Mouse (Mus musculus) adipocyte (in vitro differentiated cells): ENCODE measurements around the gene Mecr.
"Not testable (repeated sequence)": the region's sequence is repeated elsewhere in the genome, so short reads cannot be mapped to it uniquely, and the experiment has no call there.

ENCODE experiments used
- DNase-seq: peaks from one replicate; pipeline ENCODE4 v3.0.0-alpha.2; 2016; ENCODE audit warnings: low spot score

Mecr gene

GRCm38 (mm10) chr4:131843290-131843743 lies at the start of gene Mecr:
Gene Mecr (plus strand): TSS chr4:131843470.
- peak; percentile 84 for DNase-seq

DNA sequence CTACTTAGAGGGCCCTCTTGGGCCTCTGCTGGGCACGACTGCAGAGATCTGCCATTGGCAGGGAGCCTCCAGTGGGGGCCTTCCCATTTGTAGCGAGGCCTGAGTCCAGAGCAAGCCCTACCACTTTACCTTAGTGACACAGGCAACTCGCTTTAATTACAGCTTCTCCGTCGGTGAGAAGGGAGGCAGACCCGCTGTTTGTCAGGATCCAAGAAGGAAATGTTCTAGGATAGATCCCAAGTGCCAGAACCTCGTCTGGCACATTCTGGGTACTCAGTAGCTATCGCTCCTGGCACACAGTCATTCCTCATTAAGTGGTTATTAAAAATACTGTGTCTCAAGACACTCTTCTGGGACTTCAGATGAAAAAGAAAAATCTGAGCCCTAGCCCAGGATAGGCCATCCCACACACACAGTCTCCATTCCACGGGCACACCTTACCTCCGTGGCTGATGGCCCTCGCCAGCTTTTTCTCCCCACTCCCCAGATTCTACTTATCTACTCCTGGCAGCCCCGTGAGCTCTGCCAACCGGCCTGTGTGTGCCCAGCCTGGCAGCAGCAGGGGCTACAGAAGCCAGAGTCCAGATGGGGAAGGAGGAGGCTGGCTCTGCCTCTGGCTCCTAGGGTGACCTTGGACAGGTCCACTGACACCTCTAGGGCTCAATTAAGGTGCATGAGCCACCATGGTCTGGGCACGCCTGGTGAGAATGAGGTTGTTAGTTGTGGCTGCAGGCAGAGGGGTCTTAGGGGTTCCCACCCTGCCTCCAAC lies 46.8 kb upstream of the Mecr start:
- DNase-seq, result no peak

- peak; percentile 8 for DNase-seq
These were observed 45.8 kb upstream of the Mecr start for GRCm38 (mm10) chr4:131797483-131797882.

DNA sequence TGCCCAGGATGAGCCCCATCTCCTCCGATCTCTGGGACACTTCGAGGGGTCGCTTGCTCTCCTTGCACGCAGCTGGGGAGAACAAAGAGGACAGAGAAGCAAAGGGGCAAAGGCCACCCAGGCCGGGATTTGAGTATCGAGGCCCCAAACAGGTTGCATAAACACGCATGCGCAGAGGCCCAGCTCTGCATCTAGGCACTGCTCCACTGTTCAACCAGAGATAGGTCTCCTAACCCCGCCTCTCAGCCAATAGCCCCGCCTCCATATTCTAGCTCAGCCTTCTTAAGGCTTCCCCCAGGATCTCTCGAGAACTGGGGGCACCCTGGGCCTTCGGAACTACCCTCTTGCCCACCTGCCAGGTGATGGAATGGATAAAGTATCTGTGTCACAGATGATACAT lies 45.4 kb upstream of the Mecr start:
- no peak for DNase-seq

DNA sequence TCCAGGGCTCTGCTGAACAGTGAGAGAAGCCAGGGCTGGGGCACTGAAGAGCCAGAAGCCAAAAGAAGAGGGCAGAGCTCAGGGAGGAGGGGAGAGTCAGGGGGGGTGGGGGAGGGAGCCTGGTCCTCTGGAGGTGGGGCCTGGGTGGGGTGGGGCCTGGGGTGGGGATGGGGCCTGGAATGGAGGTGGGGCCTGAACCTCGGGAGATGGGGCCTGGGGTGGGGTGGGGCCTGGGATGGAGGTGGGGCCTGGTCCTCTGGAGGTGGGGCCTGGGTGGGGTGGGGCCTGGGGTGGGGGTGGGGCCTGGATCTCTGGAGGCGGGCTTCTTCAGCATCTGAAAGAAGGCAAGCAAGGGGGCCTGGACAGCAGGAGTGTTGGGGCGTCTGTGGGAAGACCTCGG lies 44.3 kb upstream of the Mecr start:
- no peak for DNase-seq

- no peak for DNase-seq
These were observed 39.4 kb upstream of the Mecr start for GRCm38 (mm10) chr4:131803846-131804245.

- DNase-seq, result not testable (repeated sequence)
These were observed 38.5 kb upstream of the Mecr start for GRCm38 (mm10) chr4:131804732-131805131.

DNA sequence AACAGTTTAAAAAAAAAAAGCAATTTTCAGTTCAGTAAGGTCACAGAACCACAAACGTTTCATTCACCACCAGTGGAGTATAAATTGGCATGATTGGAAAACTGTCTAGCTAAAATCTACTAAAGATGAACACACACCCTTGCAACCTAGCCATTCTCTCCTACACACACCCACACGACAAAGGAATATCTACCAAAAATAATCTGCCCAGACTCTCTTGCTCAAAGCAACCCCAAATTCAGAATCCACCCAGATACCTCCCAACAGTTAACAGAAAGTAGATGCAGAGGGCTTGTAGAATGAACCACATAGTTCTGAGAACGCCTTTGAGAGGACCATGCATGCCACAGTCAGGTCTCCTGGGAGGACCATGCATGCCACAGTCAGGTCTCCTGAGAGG lies 38.0 kb upstream of the Mecr start:
- DNase-seq, result no peak

DNA sequence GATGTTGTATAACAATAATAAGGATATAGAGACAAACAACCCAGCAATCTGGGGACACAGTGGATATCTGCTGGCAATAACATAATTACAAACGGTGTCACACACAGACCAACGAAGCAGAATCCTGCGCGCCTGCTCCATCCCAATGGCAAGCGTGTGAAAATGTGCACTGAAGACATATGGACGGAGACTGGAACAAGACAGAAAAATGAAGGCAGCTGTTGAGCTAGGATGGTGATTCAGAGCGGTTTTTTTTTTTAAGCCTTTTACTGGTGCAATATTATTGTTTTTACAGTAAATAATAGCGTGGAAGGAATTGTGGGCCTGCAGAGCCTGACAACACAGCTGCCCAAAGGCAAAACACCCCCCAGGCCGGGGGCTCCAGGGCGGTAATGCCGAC lies 30.8 kb upstream of the Mecr start:
- DNase-seq, result no peak

GRCm38 (mm10) chr4:131813798-131814197 lies 29.5 kb upstream of the Mecr start:
- DNase-seq, result no peak

- DNase-seq, result no peak
These were observed 28.4 kb upstream of the Mecr start for GRCm38 (mm10) chr4:131814869-131815268.

GRCm38 (mm10) chr4:131815774-131816173 lies 27.5 kb upstream of the Mecr start:
- no peak for DNase-seq

- DNase-seq, result no peak
These were observed 24.3 kb upstream of the Mecr start for GRCm38 (mm10) chr4:131818926-131819325.

GRCm38 (mm10) chr4:131821161-131821731 lies 22.0 kb upstream of the Mecr start:
- DNase-seq, result no peak

GRCm38 (mm10) chr4:131822583-131822982 lies 20.7 kb upstream of the Mecr start:
- DNase-seq, result no peak

DNA sequence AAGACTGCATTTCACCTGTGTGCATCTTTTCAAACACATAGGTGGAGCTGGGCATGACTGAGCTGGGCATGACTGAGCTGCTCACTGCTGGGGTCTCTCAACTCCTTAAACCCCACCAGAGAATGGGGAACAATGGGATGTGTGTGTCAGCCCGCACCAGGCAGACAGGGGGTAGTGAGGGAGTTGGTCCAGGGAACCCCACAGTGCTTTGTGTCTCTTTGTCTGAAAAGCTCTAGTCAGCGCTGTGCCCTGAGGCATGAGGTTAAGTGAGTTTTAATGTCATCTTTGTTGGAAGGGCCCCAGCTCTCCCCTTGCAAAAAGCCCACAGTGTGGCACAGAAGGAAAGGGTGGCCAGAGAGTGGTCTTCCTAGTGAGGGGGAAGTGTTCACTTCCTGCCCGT lies 18.3 kb upstream of the Mecr start:
- DNase-seq, result no peak

GRCm38 (mm10) chr4:131825830-131826229 lies 17.4 kb upstream of the Mecr start:
- DNase-seq, result no peak

GRCm38 (mm10) chr4:131826905-131827304 lies 16.4 kb upstream of the Mecr start:
- no peak for DNase-seq

DNA sequence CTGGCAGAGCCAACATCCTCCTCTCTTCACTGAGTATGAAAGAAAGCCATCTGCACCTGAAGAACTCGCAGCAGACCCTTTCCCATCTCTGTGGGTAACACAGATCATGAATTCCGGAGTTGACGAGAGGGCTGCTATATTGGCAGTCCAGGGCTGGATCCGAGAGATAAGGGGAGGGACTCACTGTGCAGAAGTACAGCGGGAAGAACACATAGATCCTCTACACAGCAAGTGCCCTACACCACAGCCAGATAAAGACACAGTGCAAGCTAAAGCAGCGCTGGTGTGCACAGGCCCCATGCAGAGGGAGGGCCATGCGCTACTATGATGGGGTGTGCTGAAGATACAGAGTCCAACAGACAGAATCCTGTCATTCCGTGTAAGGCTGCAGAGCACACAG lies 14.1 kb upstream of the Mecr start:
- DNase-seq, result no peak

DNA sequence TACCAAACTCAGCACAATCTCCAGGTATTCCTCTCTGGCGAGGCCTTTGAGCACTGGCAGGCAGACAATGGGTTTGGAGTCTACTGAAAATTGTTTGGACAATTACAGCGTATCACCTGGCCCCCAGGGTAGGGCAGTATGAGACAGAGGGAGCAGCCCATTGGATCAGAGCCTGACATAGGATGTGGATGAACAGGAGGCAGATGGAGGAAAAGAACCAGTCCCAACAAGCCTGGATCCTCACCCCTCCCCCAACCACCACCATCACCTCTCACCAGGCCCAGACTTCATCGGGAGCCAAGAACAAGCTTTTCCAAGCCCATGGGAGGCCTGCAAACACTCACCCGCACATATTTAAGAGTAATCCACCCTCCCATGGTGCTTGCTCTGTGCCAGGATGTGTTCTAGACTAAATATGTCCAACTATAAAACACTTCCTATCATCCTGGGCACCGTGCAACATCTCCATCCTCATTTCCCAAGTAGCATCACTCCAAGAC lies 11.7 kb upstream of the Mecr start:
- no peak for DNase-seq

DNA sequence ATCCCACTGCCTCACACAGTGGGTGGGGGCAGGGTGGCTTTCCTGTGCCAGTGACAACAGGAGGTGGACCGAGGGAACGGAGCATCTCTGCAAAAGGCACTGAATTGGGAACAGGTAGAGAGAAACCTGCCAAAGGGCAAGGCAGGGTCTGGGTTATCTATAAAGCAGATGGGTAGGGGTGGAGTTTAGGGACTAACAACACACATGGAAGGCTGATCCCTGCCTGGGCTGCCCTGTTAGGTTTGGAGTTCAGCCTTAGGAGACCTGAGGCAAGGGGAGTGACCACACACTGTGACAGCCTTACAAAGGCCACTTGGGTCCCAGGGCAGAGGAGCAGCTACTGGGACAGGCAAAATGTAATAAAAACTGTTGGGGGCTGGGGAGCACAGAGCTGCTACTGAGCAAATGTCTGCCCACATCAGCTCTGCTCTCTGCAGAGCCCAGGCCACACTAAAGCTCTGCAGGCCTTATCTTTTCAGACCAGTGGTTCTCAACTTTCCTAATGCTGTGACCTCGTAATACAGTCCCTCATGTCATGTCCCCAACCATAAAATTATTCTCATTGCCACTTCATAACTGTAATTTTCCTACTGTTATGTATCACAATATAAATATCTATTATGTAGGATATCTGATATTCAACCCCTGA lies 10.4 kb upstream of the Mecr start:
- no peak for DNase-seq

DNA sequence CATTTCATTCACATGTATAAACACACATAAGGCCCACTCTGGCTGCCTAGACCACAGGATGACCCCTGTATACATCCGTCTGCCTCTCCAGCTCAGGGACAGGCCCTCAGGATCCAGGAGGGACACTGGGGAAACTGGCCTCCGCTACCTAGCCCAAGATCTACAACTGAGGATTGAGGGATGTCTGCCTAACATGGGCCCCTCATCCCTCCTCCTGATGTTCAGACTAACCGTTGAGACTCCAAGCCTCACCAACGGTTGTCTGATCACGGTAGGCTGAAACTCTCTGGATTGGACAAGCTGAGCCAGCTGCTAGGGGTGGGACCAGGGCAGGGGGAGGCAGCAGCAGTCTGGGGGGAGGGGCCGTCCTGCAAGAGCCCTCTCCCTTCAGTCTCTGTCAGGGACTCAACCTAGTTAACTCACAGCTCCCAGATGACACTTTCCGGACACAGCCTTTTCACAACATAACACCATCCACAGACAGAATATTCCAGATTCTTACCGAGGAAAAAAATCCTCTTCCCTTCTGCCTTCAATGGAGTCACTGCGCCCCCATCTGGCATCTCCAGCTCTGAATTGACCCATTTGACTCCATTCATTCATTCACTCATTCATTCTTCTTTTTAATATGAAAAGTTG lies 9.2 kb upstream of the Mecr start:
- DNase-seq, result no peak
